Mouse (Mus musculus) embryonic facial prominence, embryonic 11.5 days (tissue): ENCODE data around the gene Spocd1. TPM values are rescaled to one million over a fixed set of nuclear protein-coding genes. Genes with fewer than 3 reads are reported as not detected.

Experiments
- ATAC-seq: fragments of 200-750 bp; cut with Nextera tagmentation; replicated peaks from 2 replicates; pipeline ENCODE4 v1.8.0; 2017; ENCODE audit warnings: low read depth; ENCODE audit not compliant: insufficient number of reproducible peaks, low FRiP score, low TSS enrichment
- DNase-seq: peaks from one replicate; pipeline ENCODE4 v3.0.0-alpha.2; 2015; ENCODE audit warnings: low spot score
- H3K27ac ChIP-seq: fragments of 300-500 bp; sonication (generic); replicated peaks from 2 replicates; pipeline ENCODE4 v1.5.1; 2014; ENCODE audit warnings: mild to moderate bottlenecking, low read depth, low read length, control low read depth
- H3K27me3 ChIP-seq: fragments of 300-500 bp; sonication (generic); 2 replicates; pipeline ENCODE4 v1.6.1; 2014; ENCODE audit warnings: mild to moderate bottlenecking, low read length, moderate library complexity, mixed read lengths; ENCODE audit not compliant: control insufficient read depth, insufficient read depth
- H3K36me3 ChIP-seq: fragments of 300-500 bp; sonication (generic); replicated peaks from 2 replicates; pipeline ENCODE4 v1.6.1; 2014; ENCODE audit warnings: low read depth, mild to moderate bottlenecking, low read length, moderate library complexity, mixed read lengths; ENCODE audit not compliant: control insufficient read depth, insufficient read depth
- H3K4me1 ChIP-seq: fragments of 300-500 bp; sonication (generic); 2 replicates; pipeline ENCODE4 v1.6.1; 2014; ENCODE audit warnings: low read length, mixed read lengths; ENCODE audit not compliant: control insufficient read depth, insufficient read depth
- H3K4me2 ChIP-seq: fragments of 300-500 bp; sonication (generic); 2 replicates; pipeline ENCODE4 v1.6.1; 2014; ENCODE audit warnings: low read depth, mild to moderate bottlenecking, control low read depth, low read length, moderate library complexity
- H3K4me3 ChIP-seq: fragments of 300-500 bp; sonication (generic); 2 replicates; pipeline ENCODE4 v1.5.1; 2014; ENCODE audit warnings: low read depth, low read length, control low read depth
- H3K9ac ChIP-seq: fragments of 300-500 bp; sonication (generic); replicated peaks from 2 replicates; pipeline ENCODE4 v1.6.1; 2014; ENCODE audit warnings: mild to moderate bottlenecking, control low read depth, low read length
- H3K9me3 ChIP-seq: fragments of 300-500 bp; sonication (generic); replicated peaks from 2 replicates; pipeline ENCODE4 v1.6.1; 2016; ENCODE audit warnings: mild to moderate bottlenecking, low read length, inconsistent platforms, mixed read lengths; ENCODE audit not compliant: control insufficient read depth
- WGBS: fragments of 180-500 bp; shearing (Covaris S2); extraction: QIAGEN DNeasy Blood & Tissue Kit; methylation state at CpG from one replicate; pipeline ENCODE4 v1.1.7; 2014; 5-methylcytosine and 5-hydroxymethylcytosine counted together
- polyA plus RNA-seq: library from polyadenylated mRNA; unstranded; fragments of >200 nt; fragmentation: Nextera tagmentation; extraction: Ambion mirVana; gene quantifications from 2 replicates; pipeline ENCODE4 v1.2.1, GENCODE M21; 2014

Spocd1 gene
- polyA plus RNA-seq, 1 experiment from 2014 or later = not detected

DNA sequence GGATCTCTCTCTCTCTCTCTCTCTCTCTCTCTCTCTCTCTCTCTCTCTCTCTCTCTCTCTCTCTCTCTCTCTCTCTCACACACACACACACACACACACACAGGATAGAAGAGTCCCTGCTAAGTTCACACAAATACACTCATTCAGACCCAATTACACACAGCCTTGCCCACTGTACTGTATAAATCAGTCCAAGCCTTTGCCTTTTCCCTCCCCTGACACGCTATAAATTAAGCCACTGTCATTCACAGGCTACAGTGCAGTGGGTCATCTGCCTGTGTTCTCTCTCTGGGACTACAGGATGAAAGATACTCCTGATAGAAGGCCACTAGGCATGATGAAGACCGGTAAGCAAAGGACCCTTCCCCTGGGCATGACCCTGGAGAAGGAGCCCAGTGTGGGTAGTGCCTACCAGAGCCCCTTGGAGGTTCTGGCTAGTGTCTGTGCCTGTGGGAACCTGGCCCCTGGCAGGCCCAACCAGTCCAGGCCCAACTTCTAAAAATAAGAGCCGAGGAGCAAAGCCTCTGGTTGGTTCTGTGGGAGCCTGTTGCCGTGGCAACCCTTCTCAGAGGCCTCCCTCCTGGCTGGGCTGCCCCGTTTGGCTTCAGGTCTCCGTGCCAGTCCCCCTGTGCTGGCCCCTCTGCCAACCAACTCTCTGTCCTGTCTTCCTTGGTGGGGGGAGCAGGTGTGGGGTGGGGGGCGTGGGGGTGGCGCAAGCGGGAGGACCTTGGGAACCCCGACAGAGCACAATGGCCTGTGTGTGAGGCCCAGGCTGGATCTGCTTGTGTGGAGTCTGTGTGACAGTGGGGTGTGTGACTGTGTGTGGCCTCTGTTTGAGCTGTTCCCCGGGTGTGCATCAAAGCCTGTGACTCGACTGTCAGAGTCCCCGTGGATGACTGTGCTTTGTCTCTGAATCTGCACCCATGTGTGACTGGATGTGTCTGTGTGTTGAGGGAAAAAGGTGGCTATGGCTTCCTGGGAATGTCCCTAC, 38.3 kb downstream of the Spocd1 start:
- no peak overlapping the region for H3K4me3 ChIP-seq

DNA sequence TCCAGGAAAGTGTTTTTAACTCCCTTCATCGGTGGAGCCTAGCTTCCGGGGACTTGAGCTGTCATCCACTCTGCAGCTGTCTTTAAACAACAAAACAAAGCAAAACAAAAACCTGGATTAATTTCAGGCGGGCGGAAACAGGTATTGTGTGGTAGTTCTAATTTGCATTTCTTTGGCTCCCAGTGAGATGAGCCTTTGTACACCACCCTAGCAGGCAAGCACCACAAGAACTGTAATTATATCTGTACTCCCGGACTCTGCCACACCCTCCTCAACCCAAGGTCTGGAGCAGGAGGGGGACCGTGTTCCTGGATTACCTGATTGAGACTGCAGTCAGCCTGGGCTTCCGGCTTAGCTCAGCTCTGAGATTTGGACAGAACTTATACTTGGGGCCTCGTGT, 41.1 kb downstream of the Spocd1 start:
- Histone ChIP-seq H3K36me3 (no peaks in the 10 kb centered on the region), H3K4me3 (no peak overlapping the region), H3K4me1 (no peaks in the 10 kb centered on the region; the same call in 1 of the 2 replicates), H3K27me3 (peaks cover 3% of the 10 kb centered on the region), H3K4me2 (no peak overlapping the region), H3K27ac (no peak overlapping the region), H3K9me3 (no peaks in the 10 kb centered on the region), H3K9ac (no peak overlapping the region)
- no peak for DNase-seq
- 53% methylated on average over 8 of the region's 8 CpGs for WGBS
- ATAC-seq = no peak

More for the DNA sequence above, 38.3 kb downstream of the Spocd1 start:
- DNase-seq (peak; percentile 60), ATAC-seq (peak; percentile 36)
- Histone ChIP-seq H3K9ac (no peak overlapping the region), H3K4me1 (no peaks in the 10 kb centered on the region; the same call in 1 of the 2 replicates), H3K27ac (no peak overlapping the region), H3K27me3 (no peaks in the 10 kb centered on the region), H3K4me2 (no peak overlapping the region), H3K9me3 (no peaks in the 10 kb centered on the region), H3K36me3 (no peaks in the 10 kb centered on the region)
- WGBS = 48% methylated on average over 13 of the region's 13 CpGs

DNA sequence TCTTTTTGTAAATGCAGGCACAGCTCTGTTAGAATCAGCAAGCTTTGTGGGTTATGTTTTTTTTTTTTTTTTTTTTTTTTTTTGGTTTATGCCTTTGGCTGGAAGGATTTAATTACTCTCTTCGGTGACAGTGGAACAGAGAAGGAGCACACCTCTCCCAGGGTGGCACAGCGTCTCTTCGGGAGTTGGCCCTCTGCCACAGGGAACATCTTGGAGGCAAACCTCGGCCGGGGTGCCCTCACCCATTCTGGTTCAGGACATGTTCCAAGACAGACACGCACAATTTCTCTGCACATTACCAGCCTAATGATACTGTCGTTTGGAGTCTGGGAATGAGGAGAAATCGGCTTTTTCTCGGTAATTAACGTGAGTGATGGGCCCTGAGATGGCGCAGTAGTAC, 41.8 kb downstream of the Spocd1 start:
- Histone ChIP-seq H3K4me2 (no peak overlapping the region), H3K27me3 (peaks cover 3% of the 10 kb centered on the region), H3K9me3 (no peaks in the 10 kb centered on the region), H3K9ac (no peak overlapping the region), H3K36me3 (no peaks in the 10 kb centered on the region), H3K27ac (no peak overlapping the region), H3K4me1 (no peaks in the 10 kb centered on the region; the same call in 1 of the 2 replicates), H3K4me3 (no peak overlapping the region)
- DNase-seq = no peak
- no peak for ATAC-seq
- WGBS = 83% methylated on average over 11 of the region's 11 CpGs

DNA sequence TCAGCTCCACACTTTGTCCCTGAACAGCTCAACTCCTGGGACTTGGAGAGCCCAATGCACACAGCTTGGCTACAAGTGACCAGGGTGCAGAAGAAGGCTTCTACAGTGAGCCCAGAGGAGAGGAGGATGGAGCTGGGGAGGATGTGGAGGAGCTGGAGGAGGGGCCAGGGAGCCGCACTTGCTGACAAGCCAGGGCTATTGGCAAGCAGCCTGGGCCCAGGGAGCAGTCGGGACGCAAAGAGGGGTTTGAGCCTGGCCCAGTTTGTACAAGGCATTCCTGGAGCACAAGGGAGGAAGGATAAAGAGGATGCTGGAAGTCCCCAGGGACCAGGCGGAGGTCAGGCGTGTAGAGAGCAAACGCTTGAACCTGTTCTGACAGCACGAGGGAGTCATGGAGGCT, 42.9 kb downstream of the Spocd1 start:
- no peak overlapping the region for H3K27ac ChIP-seq
- H3K4me1 ChIP-seq = no peaks in the 10 kb centered on the region; the same call in 1 of the 2 replicates
- no peak overlapping the region for H3K4me3 ChIP-seq
- H3K9ac ChIP-seq = no peak overlapping the region
- ATAC-seq = no peak
- peaks cover 3% of the 10 kb centered on the region for H3K27me3 ChIP-seq
- H3K9me3 ChIP-seq = no peaks in the 10 kb centered on the region
- no peaks in the 10 kb centered on the region for H3K36me3 ChIP-seq
- no peak overlapping the region for H3K4me2 ChIP-seq
- DNase-seq = no peak
- WGBS = 30% methylated on average over 7 of the region's 7 CpGs

DNA sequence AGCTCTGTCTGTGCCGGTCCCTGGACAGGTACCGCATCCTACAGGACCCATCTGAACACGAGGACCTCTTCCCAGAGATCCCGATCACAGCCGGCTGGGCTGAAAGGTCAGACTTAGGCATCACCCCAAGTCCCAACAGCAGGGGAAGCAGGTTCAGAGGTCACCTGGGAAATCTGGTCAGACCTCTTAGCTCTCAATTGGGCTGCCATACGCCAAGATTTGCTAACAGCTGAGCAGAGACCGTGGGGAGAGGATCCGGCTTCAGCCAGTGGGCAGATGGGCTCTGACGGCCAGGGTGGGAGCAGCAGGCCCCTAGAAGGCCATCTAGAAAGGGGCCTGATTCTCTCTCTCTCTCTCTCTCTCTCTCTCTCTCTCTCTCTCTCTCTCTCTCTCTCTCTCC, 45.2 kb downstream of the Spocd1 start:
- H3K4me1 ChIP-seq = no peaks in the 10 kb centered on the region
- WGBS = 58% methylated on average over 9 of the region's 9 CpGs
- no peaks in the 10 kb centered on the region for H3K9me3 ChIP-seq
- H3K9ac ChIP-seq = no peak overlapping the region
- H3K36me3 ChIP-seq = no peaks in the 10 kb centered on the region
- no peak overlapping the region for H3K27ac ChIP-seq
- no peak for DNase-seq
- H3K4me3 ChIP-seq = no peak overlapping the region
- no peak for ATAC-seq
- H3K27me3 ChIP-seq = peaks cover 3% of the 10 kb centered on the region
- H3K4me2 ChIP-seq = no peak overlapping the region

DNA sequence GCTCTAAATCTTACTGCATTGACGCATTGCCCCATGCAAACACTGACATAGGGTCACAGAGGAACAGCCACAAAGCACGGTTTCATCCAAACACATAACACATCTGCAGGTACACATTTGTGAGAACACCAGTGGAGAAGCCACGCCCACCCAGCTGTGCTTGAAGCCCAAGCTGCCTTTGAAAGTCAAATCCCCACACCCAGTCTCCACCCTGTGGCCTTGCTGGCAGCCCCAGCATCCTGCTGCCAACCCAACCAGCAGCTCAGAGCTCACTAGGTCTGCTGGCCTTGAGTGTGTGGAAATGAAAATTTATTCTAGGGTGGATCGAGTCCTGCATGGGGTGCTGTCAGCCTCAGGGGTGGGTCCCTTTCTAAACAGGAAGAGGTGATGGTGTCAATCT, 48.2 kb downstream of the Spocd1 start:
- Histone ChIP-seq H3K9ac (no peak overlapping the region), H3K4me3 (no peak overlapping the region), H3K36me3 (no peaks in the 10 kb centered on the region), H3K27ac (no peak overlapping the region), H3K27me3 (peaks cover 4% of the 10 kb centered on the region), H3K4me2 (no peak overlapping the region), H3K4me1 (no peaks in the 10 kb centered on the region), H3K9me3 (no peaks in the 10 kb centered on the region)
- no peak for DNase-seq
- WGBS = 75% methylated on average over 4 of the region's 4 CpGs
- no peak for ATAC-seq

DNA sequence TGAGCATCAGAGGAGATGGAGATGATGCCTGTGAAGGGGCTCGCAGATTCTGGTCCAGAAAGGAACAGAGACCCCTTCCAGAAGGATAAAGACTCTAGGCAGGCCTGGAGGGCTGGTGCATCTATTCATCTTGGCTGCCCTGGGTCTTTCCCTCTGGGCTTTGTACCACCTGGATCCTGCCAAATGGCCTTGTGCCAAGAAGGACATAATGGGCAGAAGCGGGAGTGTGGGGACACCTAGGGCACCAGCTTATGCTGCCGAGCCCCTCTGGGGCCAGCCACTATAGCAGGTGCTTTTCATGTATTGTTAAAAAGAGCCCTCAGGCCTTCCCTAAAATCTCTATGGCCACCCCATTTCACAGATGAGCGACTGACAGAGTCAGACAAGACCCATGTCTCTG, 49.2 kb downstream of the Spocd1 start:
- WGBS = 66% methylated on average over 4 of the region's 4 CpGs
- Histone ChIP-seq H3K4me1 (no peaks in the 10 kb centered on the region), H3K4me3 (no peak overlapping the region), H3K4me2 (no peak overlapping the region), H3K36me3 (no peaks in the 10 kb centered on the region), H3K9me3 (no peaks in the 10 kb centered on the region), H3K27me3 (peaks cover 5% of the 10 kb centered on the region), H3K9ac (no peak overlapping the region), H3K27ac (no peak overlapping the region)
- DNase-seq (no peak), ATAC-seq (no peak)

DNA sequence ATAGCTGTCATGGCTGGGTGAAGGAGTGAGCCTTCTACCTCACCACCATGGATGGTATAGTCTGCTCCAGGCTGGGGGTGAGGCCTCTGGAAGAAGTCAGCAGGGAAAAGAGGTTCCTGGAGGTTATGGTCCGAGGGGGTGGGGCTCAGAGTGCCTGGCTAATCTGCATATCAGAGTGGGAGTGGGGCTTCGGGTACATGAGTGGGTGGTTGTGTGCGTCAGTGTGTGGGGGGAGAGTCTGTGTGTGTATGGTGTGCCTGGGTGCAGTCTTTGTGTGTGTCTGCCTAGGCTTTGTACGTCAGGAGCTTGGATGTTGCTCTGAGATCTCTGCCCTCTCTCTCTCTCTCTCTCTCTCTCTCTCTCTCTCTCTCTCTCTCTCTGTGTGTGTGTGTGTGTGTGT, 49.9 kb downstream of the Spocd1 start:
- no peaks in the 10 kb centered on the region for H3K9me3 ChIP-seq
- H3K4me1 ChIP-seq = peaks cover 2% of the 10 kb centered on the region; the same call in 1 of the 2 replicates
- DNase-seq = no peak
- peaks cover 6% of the 10 kb centered on the region for H3K27me3 ChIP-seq
- no peak for ATAC-seq
- H3K4me2 ChIP-seq = no peak overlapping the region
- H3K36me3 ChIP-seq = no peaks in the 10 kb centered on the region
- H3K9ac ChIP-seq = no peak overlapping the region
- no peak overlapping the region for H3K27ac ChIP-seq
- WGBS = 62% methylated on average over 4 of the region's 4 CpGs
- H3K4me3 ChIP-seq = no peak overlapping the region
